Mouse (Mus musculus) layer of hippocampus, postnatal 14 days (tissue): Measurements from ENCODE around the gene Cblc. TPM values are rescaled to one million over a fixed set of nuclear protein-coding genes. Genes with fewer than 3 reads are reported as not detected.

Source experiments
- DNase-seq, 2 experiments: peaks; one replicate each; pipeline ENCODE4 v3.0.0; 2021 to 2022; ENCODE audit warnings: low spot score in 2 of 2, mixed read lengths in 1 of 2
- total RNA-seq, 2 experiments: library from RNA; stranded (reverse); gene quantifications; 2 replicates each; pipeline ENCODE4 v1.2.3; 2021

Cblc gene
- total RNA-seq, 2 experiments from 2014 or later, result not detected

DNA sequence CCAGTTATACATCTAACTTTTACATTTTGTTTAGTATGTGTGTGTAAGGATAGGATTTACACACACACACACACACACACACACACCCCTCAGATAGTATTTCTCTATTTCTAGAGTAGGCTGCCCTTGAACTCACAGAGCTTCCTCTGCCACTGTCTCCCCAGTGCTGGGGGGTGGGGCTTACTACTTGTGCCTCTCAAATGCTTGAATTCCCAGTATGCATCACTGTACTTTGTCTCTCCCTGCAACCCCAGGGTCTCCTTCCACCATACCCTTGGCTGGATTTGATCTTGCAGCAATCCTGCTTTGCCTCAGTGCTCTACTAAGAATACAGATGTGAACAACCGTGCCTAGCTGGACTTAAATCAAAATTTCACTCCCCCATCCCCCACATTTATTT lies 42.5 kb downstream of the Cblc start:
- DNase-seq, result no peak

DNA sequence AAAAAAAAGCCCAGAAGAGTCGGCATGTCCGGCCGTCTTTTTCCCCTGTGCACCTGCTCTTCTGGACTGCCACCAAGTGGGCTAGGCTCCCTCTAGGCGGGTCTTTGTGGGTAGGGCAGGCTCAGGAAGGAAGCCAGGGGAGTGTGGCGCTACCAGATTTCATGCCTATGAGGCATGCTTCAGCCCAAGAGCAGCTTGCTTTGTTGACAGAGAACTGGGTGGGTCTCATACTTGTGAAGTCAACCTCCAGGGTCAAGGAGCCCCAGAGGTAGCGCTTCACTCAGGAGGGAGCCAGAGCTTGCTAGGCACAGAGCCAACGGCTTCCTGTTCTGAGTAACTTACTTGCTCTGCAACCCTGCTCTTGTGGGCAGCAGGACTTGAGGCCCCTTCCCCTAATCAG lies 43.0 kb downstream of the Cblc start:
- DNase-seq, result no peak

DNA sequence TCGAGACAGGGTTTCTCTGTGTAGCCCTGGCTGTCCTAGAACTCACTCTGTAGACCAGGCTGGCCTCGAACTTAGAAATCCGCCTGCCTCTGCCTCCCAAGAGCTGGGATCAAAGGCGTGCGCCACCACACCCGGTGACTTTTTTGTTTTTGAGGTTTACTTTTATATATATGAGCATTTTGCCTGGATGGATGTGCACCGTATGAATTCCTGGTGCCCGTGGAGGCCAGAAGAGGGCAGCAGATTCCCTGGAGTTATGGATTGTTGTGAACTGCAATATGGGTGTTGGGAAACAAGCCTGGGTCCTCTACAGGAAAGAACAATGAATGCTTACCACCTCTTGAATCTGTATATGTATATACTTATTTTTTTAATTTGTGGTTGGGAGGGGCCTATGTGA lies 44.0 kb downstream of the Cblc start:
- DNase-seq, result no peak

DNA sequence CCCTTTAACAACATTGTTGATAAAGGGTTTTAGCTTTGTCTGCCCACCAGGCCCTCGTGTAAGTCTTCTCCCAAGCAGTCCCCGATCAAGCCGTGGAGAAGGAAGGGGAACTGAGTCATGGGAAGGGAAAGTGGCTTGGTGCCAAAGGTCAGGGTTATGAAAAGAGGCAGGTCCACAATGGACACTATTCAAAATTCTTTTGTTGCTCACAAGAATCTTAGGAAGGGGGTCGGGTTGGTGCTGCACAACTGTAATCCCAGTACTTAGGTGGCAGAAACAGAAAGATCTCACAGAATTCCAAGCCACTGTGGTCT lies 45.6 kb downstream of the Cblc start:
- DNase-seq, result peak in 1 of 2 experiments; percentile 18

DNA sequence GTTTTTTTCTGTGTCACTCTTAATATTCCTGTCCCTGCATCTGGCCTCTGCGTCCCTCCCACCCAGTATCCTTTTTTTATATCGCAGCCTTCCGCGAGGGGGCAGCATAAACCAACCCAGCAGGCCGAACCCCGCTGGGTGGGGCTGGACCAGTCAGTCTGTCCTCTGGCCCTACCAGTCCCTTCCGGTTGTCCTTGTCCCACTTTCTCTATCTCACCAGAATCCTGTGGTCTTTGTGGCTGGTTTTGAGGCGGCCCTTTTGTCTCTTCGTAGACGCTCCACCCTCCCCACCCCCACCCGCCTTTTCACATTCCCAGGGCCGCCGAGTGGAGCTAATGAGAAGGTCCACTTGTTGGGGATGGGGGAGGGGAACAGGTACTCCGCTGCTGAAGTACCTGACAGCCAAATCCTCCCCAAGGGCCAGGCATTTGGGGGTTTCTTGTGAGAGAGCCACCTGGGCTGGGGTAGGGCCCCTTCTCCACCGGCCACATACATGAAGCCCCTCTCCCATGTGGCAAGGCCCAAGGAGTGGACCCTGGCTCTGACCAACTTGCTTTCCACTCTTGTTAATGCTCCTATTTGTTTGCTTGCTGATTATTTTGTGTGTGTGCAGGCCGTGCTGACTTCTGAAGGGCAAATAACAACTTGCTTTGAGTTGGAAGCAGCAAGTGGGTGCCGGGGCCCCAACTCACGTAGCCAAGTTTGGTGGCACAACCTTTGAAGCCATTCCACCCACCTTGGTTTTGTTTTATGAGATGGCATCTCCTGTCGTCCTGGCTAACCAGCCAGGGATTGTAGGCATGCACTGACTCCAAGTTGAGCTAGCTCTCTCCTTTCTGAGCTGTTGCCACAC lies 46.2 kb downstream of the Cblc start, which contains the start of gene Nectin2:
Gene Nectin2 (minus strand): TSS at position 267 of the 853 bp plus-strand sequence.
- peak; percentile 82 to 88 for DNase-seq

DNA sequence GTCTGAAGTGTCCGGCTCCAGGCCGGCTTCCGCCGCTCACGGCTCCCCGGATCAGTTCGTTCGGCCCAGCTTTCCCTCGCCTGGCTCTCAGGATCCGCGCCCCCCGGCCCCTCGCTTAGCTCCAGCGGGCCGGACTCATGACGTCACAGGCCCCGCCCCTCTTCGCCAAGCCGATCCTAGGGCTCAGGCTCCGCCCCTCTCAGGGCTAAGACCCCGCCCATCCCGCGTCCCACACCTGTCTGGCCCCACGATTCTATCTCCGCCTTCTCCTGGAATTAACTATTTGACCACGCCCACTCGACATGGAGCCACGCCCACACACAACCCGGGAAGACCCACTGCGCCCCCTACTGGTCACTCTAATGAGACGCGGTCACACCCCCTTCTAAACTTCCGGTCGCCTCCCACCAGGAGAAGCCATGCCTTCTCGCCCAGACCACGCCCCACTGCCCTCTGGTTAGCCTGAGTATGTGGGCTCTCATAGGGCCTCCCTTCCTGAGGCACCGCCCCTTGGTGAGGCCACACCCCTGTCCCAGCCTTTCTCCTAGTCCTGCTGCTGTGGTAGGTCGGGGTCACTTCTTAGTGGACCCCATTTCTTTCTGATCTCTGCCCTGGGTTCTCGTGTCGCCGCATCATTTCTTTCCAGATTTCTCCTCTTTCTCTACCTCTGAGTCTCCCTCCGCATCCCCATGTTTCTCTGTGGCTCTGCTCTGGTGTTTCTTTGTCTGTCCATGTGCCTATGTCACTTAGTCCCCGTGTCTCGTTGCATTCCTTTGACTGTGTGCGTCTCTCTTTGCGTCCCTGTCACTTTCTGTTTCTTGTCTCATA lies 47.0 kb downstream of the Cblc start:
- DNase-seq, result peak; percentile 97

DNA sequence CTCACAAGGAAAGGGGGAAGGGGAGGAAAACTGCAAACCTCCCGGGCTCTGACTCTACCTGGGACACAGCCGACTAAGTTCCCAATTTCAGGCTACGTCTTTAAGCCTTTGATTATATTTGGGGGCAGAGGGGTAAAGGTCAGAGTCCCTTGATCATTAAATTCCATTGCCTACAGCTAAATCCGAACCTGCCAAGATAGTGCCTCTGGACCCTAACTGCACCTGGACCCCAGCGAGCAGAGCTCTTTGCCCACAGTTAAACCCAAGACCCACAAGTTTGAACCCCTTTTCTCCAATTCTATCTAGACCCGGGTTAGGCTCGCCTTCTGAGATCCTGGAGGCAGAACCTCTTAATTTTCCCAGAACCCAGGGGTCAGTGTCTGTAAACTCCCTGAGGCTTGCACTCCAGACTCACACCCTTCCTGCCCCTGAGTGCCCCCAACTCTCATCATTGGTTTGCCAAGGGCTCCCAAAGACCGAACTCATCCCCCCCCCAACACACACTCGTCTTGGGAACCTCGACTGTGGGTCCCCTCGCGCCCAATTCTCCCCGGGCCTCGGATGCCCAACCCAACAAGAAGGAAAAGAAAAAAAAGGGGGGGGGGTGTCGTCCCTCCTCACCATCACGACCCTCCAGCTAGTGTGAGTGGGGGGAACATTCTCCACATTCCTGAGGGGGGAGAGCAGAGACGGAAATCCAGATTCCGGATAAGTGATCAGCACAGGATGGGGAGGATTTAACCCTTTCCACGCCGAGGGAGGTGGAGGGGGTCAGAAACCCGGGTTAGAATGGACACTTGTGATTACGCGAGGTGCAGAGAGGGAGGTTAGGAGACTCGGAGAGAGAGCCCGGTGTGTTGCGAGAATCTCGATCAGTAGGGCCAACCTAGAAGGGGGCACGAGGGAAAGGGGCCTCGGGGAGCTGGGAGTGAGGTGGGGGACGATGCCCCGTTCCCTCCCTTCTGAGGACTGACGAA lies 48.1 kb downstream of the Cblc start:
- peak in 1 of 2 experiments; percentile 24 for DNase-seq

DNA sequence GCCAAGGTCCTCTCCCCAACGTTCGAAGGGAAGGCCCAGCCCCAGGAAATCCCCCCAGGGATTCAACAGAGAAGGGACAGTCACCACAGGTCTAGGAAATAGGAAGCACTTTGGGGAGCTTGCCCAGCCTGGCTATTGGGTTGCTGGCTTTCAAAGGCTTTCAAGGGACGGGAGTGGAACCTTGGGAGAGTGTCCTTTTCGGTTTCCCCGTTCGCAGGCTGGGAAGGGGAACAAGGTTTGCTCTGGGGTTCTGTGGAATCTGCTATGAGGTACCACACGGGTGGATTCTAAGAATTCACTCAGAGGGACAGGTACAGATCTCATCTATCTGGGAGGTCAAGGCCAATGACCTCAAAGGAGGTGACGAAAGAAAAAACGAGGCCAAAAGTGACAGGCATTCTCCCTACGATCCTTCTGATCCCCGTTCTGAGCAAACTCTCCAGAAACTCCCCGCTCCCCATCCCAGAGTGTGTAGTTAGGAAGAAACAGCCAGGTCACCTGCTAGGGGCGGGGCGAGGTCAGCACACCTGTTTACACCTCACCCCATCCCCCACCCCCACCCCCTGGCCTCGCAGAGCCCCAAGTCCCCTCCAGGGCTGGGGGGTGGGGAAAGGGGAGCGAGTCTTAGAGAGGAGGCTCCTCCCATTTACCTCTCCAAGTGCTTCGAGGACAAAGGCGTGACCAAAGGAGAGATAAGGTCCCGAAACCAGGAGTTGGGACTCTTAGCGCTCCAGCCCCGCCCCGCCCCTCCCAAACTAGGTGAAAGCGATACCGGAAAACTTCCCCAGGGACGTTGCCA lies 49.0 kb downstream of the Cblc start:
- no peak for DNase-seq

DNA sequence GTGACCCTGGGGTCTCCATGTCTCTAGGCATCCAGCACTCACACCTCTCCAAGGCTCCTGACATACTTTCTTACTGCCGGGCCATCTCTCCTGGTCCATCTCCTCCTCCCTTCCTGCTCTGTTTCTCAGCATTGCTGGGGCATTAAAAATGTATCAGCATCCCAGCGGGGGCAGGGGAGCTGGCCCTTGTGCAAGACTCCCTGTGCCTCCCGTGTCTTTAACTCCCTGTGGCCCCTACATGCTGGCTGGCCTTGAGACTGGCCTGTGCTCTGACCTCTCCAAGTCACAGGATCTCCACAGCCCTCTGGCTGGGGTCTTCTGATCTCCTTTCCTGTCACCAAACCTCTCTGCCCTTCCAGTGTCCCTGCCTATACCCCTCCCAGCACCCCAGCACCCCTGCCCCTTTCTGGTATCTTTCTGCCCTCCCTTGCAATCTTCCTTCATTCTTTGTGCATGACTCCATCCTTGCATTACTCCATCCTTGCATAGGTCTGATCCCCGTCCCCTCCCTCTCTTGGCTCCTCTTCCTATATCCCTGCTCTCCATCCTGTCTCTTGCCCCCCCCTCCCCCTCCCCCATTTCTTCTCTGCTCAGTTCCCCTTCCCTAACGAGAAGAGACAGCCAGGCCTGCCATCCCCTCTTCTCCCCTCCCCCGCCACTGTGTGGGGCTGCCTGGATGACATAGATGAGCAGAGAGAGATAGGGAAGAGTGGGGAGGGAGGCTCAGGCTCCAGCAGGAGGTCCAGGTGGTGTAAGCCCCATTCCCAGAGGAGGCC lies 50.0 kb downstream of the Cblc start:
- no peak for DNase-seq

DNA sequence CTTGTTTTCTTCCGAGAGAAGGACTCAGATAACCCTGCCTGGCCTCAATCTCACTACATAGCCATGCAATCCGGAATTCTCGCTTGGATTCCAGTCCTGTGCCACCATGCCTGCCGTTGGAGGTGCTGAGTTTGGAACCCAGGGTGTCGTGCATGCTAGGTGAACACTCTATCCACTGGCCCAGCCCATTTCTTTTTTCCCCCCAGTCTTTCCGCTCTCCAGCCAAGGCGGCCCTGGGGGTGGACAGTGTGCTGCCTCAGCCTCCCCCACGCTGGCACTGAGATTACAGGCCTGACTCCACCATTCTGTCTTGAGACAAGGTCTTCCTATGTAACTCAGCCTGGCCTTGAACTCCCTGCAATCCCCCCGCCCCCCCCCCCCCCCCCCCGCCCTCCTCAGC lies 50.6 kb downstream of the Cblc start:
- no peak for DNase-seq

DNA sequence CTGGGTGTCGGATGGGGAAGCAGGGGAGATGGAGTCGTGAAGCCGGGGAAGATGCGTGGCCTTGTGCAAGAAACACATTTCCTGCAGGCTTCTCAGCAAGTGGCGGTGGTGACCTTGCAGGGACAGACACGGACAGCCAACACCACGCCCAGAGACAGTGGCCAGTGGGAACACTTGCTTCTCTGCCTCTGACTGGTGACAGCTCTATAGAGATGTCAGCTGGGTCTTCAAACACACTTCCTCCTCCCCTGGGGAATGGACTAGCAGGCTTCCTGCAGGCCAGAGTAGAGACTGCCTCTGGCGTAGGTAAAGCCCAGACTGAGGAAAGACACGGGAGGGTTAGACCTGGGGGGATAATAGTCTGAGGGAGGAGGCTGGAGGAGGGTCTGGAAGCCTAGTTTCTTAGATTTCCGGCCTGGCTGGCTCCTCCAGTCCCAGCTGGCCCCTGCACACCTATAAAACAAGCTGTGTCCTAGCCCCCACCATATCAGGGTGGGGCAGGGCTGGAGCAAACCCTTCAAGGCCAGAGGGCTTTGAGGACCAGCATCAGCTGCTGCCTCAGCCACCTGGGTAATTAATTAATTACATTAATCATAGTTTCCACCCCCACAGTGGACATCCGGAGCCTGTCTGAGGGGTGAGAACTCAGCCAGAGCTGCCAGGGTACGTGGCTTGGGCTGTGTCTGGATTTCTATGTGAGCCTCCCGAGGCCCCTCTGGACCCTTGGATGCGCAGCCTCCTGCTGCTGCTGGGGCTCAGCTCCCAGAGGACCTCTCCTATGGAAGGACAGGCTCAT lies 51.8 kb downstream of the Cblc start:
- no peak for DNase-seq

DNA sequence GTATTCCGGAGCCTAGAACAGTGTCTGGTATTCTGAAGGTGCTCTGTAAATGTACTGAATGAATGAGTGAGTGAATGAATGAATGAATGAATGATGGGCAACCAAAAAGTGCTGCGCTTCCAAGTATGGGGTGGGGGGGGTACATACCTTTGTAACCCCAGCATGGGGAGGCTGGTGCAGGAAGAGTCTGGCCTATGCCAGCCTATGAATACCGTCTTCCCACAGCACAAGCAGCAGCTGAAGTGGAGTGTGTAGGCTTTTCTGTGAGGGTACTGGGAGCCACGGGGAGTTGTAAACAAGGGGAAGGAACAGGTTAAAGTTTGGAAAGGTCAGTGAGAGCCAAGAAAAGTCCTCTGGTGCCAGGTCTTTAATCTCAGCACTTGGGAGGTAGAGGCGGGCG lies 52.8 kb downstream of the Cblc start:
- DNase-seq, result no peak

DNA sequence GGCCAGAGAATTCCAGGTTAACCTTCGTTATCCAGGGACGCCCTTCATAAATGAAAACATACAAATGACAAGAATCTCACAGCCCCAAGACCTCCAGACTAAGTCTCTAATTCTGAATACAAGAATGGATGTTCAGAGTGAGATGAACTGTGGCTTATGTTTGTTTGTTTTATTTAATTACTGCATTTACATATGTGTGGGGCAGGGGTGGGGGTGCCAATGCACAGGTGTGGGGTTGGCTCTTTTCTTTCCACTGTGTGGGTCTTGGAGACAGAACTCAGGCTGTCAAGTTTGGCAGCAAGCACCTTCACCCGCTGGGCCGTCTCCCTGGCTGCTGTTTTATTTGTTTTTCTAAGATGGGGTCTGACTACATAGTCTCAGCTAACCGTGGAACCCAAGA lies 54.1 kb downstream of the Cblc start:
- DNase-seq, result no peak

DNA sequence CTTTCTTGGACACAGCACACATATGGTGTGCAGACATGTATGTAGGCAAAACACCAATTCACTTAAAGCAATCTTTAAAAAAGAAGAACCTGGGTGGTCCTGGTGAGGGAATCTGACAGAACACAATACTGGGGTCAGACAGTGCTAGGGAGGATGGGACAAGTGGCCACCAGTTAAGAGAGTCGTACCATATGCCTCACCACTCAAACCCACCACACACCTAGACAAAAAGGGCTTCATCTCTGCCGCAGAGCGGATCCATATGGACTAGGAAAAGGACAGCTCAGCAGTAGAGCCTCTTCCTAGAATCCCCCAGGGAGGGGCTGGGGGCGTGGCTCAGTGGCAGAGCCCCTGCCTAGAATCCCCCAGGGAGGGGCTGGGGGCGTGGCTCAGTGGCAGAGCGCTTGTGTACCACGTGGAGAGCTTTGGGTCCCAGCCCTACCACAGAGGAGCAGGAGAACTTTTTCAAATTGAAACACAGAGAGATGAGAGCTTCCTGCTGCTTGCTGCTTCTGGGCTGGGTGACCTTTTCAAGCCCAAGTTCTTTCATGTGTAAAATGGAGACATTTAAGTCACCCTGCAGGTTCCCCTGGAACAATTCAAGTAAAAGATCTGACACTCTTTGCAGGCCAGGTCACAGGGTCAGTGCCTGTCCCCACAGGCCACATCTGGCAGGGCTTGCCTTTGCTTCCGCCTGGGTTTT lies 55.1 kb downstream of the Cblc start:
- DNase-seq, result no peak

DNA sequence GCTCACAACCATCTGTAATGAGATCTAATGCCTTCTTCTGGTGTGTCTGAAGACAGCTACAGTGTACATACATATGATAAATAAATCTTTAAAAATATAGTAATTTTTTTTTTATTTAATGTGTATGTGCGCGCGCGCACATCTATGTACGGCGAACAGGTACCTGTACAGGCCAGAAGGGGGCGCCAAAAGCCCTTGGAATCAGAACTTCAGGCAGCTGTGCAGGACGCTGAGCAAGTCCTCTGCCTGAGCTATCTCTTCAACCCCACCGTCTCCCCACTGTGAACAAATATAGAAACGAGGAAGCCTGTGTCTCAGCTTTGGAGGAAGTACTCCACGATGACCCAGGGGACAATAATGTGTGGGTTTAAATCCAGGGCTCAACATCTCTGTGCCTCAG lies 56.3 kb downstream of the Cblc start:
- no peak for DNase-seq

DNA sequence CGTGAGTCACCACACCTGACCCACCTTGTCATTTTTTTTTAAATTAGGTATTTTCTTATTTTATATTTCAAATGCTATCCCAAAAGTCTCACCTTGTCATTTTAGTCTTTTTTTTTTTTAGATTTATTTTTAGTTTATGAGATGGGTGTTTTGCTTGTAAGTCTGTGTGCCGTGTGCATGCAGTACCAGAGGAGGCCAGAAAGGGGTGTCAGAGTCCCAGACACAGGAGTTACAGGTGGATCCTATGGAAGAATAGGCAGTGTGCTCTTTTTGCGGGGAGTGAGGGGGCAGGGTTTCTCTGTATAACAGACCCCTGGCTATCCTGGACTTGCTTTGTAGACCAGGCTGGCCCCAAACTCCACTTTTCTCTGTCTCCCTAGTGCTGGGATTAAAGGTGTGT lies 57.8 kb downstream of the Cblc start:
- DNase-seq, result no peak

DNA sequence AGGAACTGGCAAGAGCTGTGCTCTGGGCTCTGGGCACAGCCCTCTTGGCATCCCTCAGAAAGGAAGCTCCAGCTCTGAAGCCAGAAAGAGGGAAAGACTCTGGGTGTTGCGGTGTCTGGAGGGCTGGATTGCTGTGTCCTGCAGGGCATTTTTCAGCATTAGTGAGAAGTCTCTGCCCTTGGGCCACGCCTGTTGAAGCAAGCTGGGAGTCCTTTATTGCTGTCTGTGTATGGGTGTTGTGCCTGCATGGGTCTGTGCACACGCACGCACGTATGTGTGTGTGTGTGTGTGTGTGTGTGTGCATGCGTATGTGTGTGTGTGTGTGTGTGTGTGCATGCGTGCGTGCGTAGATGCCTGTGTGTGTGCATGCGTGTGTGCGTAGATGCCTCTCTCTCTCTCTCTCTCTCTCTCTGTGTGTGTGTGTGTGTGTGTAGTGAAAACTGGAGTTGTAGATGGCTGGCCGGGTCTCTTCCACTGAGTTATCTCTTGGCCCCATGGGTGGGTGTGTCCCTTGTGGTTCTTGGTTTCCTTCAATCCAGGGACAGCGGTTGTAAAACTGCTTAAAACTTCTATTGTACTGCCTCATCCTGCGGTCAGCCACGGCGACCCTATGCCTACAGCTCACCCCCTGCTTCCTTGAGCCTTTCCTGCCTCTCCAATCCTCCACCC lies 60.1 kb downstream of the Cblc start:
- DNase-seq, result no peak
